Mouse (Mus musculus): ENCODE measurements around the gene Ces2a. TPM values are rescaled to one million over a fixed set of nuclear protein-coding genes. Genes with fewer than 3 reads are reported as not detected.

Gene Ces2a
- polyA plus RNA-seq (2016; fragmentation: Nextera tagmentation; extraction: Ambion mirVana) = not detected in 2 replicates

GRCm38 (mm10) chr8:104733753-104734152 is at the start of gene Ces2a:
Ces2a (plus strand) TSS chr8:104734003.
- no peaks in the 10 kb centered on the region for H3K9me3 ChIP-seq
- DNase-seq (ENCODE audit: low spot score) = no peak
- H3K4me3 ChIP-seq = no peak within 1 kb of the TSS
- H3K27ac ChIP-seq = no peak within 1 kb of the TSS
- no peaks in the 10 kb centered on the region for H3K27me3 ChIP-seq (ENCODE audit: insufficient read depth, poor library complexity, severe bottlenecking)
- 73% methylated on average over 1 of the region's 1 CpGs for WGBS
- H3K4me1 ChIP-seq = no peaks in the 10 kb centered on the region
- no peaks in the 10 kb centered on the region for H3K36me3 ChIP-seq

- Histone ChIP-seq H3K36me3 (no peaks in the 10 kb centered on the region), H3K27ac (no peak overlapping the region), H3K27me3 (ENCODE audit: insufficient read depth, poor library complexity, severe bottlenecking) (no peaks in the 10 kb centered on the region), H3K4me1 (no peaks in the 10 kb centered on the region), H3K9me3 (no peaks in the 10 kb centered on the region), H3K4me3 (no peak overlapping the region)
- WGBS = 41% methylated on average over 4 of the region's 4 CpGs
- no peak for DNase-seq (ENCODE audit: low spot score)
These were observed 45.4 kb upstream of the Ces2a start for GRCm38 (mm10) chr8:104688433-104688832.

GRCm38 (mm10) chr8:104698556-104698955 is 35.2 kb upstream of the Ces2a start:
- WGBS = 80% methylated on average over 2 of the region's 2 CpGs
- no peaks in the 10 kb centered on the region for H3K36me3 ChIP-seq
- H3K27ac ChIP-seq = no peak overlapping the region
- no peaks in the 10 kb centered on the region for H3K9me3 ChIP-seq
- no peaks in the 10 kb centered on the region for H3K4me1 ChIP-seq
- H3K4me3 ChIP-seq = no peak overlapping the region
- no peak for DNase-seq (ENCODE audit: low spot score)
- no peaks in the 10 kb centered on the region for H3K27me3 ChIP-seq (ENCODE audit: insufficient read depth, poor library complexity, severe bottlenecking)

GRCm38 (mm10) chr8:104701900-104702299 is 31.9 kb upstream of the Ces2a start:
- Histone ChIP-seq H3K9me3 (no peaks in the 10 kb centered on the region), H3K27ac (no peak overlapping the region), H3K27me3 (ENCODE audit: insufficient read depth, poor library complexity, severe bottlenecking) (no peaks in the 10 kb centered on the region), H3K4me3 (no peak overlapping the region), H3K4me1 (no peaks in the 10 kb centered on the region), H3K36me3 (no peaks in the 10 kb centered on the region)
- WGBS = 76% methylated on average over 2 of the region's 2 CpGs
- DNase-seq (ENCODE audit: low spot score) = no peak

- Histone ChIP-seq H3K36me3 (no peaks in the 10 kb centered on the region), H3K4me3 (no peak overlapping the region), H3K27me3 (ENCODE audit: insufficient read depth, poor library complexity, severe bottlenecking) (no peaks in the 10 kb centered on the region), H3K9me3 (no peaks in the 10 kb centered on the region), H3K27ac (no peak overlapping the region), H3K4me1 (no peaks in the 10 kb centered on the region)
- whole genome bisulfite sequencing = 78% methylated on average over 8 of the region's 8 CpGs
- no peak for DNase-seq (ENCODE audit: low spot score)
These were observed 12.6 kb upstream of the Ces2a start for GRCm38 (mm10) chr8:104721166-104721565.

DNA sequence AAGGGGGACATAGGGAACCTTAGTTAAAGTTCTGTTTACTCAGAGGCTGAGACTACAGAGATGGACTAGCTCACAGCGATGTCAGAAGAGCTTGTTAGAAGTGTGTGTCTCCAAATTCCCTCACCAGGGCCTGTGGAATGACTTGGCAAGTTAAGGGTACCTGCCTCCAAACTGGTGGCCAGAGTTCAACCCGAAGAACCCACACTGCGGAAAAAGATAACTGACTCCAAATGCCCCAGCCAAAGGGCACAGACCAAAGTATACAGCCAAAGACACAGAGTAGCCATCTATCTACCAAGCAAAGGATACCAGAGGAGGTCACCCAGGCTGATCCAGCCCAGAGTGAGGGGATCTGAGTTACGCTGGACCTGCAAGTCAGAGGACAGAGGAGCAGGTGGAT is 2.4 kb upstream of the Ces2a start:
- Histone ChIP-seq H3K9me3 (no peaks in the 10 kb centered on the region), H3K4me3 (no peak overlapping the region), H3K4me1 (no peaks in the 10 kb centered on the region), H3K27ac (no peak overlapping the region), H3K36me3 (no peaks in the 10 kb centered on the region), H3K27me3 (ENCODE audit: insufficient read depth, poor library complexity, severe bottlenecking) (no peaks in the 10 kb centered on the region)
- no peak for DNase-seq (ENCODE audit: low spot score)
- 81% methylated on average over 4 of the region's 4 CpGs for WGBS

DNA sequence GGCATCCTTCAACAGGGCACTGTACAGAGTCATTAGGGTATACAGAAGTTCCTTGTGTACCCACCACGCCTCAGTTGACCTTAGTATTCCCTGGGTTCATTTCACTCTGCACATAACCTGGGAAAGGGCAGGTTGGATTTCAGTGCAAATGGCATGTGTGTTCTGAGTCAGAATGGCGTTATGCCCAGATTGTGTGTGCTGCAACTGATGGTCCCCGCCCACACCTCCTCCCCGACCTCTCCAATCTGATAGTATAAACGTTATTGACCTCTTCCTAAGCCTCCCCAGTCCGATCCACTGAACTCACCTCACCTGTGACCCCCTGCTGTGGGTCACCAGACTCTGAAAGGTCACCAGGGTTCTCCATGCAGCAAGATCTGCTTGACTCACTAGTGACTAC is 1.8 kb upstream of the Ces2a start:
- no peaks in the 10 kb centered on the region for H3K27me3 ChIP-seq (ENCODE audit: insufficient read depth, poor library complexity, severe bottlenecking)
- no peak for DNase-seq (ENCODE audit: low spot score)
- 66% methylated on average over 6 of the region's 6 CpGs for WGBS
- no peaks in the 10 kb centered on the region for H3K4me1 ChIP-seq
- no peak overlapping the region for H3K4me3 ChIP-seq
- H3K36me3 ChIP-seq = no peaks in the 10 kb centered on the region
- H3K9me3 ChIP-seq = no peaks in the 10 kb centered on the region
- H3K27ac ChIP-seq = no peak overlapping the region

- Histone ChIP-seq H3K27ac (no peak overlapping the region), H3K36me3 (no peaks in the 10 kb centered on the region), H3K9me3 (no peaks in the 10 kb centered on the region), H3K4me1 (no peaks in the 10 kb centered on the region), H3K4me3 (no peak overlapping the region), H3K27me3 (ENCODE audit: insufficient read depth, poor library complexity, severe bottlenecking) (no peaks in the 10 kb centered on the region)
- peak; percentile 25 for DNase-seq (ENCODE audit: low spot score)
- WGBS = 85% methylated on average over 1 of the region's 1 CpGs
These were observed 8.2 kb downstream of the Ces2a start for GRCm38 (mm10) chr8:104742039-104742438.

DNA sequence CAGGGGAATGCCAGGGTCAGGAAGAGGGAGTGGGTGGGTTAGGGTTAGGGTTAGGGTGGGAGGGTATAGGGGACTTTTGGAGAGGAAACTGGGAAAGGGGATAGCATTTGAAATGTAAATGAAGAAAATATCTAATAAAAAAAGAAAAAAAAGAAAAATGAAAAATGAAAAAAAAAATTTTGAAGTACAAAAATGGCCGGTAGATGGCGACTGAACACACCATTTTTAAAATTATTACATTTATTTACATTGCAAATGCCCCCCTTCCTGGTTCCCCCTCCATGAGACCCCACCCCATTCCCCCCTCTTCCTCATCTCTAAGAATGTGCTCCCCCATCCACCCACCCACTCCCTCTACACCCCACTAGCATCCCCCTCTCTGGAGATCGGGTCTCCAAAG is 9.6 kb downstream of the Ces2a start:
- no peaks in the 10 kb centered on the region for H3K36me3 ChIP-seq
- no peak overlapping the region for H3K27ac ChIP-seq
- H3K27me3 ChIP-seq (ENCODE audit: insufficient read depth, poor library complexity, severe bottlenecking) = no peaks in the 10 kb centered on the region
- H3K4me3 ChIP-seq = no peak overlapping the region
- H3K9me3 ChIP-seq = no peaks in the 10 kb centered on the region
- H3K4me1 ChIP-seq = no peaks in the 10 kb centered on the region
- no peak for DNase-seq (ENCODE audit: low spot score)
- whole genome bisulfite sequencing = 74% methylated on average over 3 of the region's 3 CpGs

- Histone ChIP-seq H3K4me3 (no peak overlapping the region), H3K36me3 (no peaks in the 10 kb centered on the region), H3K27me3 (ENCODE audit: insufficient read depth, poor library complexity, severe bottlenecking) (no peaks in the 10 kb centered on the region), H3K27ac (no peak overlapping the region), H3K4me1 (no peaks in the 10 kb centered on the region), H3K9me3 (no peaks in the 10 kb centered on the region; the same call in 1 of the 2 replicates)
- WGBS = 67% methylated on average over 1 of the region's 1 CpGs
- no peak for DNase-seq (ENCODE audit: low spot score)
These were observed 19.0 kb downstream of the Ces2a start for GRCm38 (mm10) chr8:104752818-104753217.

DNA sequence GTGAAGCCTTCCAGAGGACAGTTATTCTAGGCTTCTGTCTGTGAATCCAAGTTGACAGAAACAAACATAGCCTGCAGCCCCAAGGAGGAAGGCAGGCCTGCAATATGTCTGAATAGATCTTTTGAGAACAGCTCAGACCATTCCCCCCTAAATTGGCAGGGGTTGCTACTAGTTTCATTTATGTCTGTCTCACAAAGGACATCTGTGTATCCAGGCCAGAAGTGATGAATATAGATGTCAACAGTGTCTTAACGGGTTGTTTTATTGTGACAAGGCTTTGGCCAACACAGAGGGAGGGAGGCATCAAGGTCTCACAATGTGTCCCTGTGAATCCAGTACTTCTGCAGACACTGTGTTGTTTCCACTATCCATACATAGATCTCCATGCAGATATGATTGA is 23.8 kb downstream of the Ces2a start:
- no peaks in the 10 kb centered on the region for H3K27me3 ChIP-seq (ENCODE audit: insufficient read depth, poor library complexity, severe bottlenecking)
- 59% methylated on average over 1 of the region's 1 CpGs for WGBS
- no peak overlapping the region for H3K27ac ChIP-seq

DNA sequence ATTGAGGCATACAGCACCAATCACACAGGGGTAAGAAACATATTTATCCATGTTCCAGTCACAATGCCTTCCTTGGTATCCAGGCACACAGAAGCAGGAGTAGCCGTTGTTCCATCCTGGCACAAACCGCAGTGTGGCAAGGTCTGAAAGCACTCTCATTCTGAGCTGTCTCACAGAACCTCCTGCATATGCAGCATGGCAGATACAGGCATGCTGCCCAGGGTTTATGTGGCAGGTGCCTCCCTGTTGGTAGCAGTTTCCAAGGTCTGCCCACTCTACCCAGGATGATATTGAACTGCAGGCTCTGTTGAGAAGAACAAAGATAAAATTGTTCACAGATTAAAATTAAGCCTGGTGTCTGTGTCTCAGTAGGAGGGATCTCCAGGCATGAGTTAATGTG is 24.4 kb downstream of the Ces2a start:
- 89% methylated on average over 2 of the region's 2 CpGs for WGBS
- Histone ChIP-seq H3K9me3 (no peaks in the 10 kb centered on the region), H3K4me1 (no peaks in the 10 kb centered on the region), H3K27me3 (ENCODE audit: insufficient read depth, poor library complexity, severe bottlenecking) (no peaks in the 10 kb centered on the region), H3K36me3 (no peaks in the 10 kb centered on the region), H3K27ac (no peak overlapping the region), H3K4me3 (no peak overlapping the region)
- no peak for DNase-seq (ENCODE audit: low spot score)

More for the DNA sequence above, 23.8 kb downstream of the Ces2a start:
- Histone ChIP-seq H3K4me3 (no peak overlapping the region), H3K9me3 (no peaks in the 10 kb centered on the region), H3K4me1 (no peaks in the 10 kb centered on the region), H3K36me3 (no peaks in the 10 kb centered on the region)
- no peak for DNase-seq (ENCODE audit: low spot score)

GRCm38 (mm10) chr8:104761126-104761525 is 27.3 kb downstream of the Ces2a start:
- Histone ChIP-seq H3K27me3 (ENCODE audit: insufficient read depth, poor library complexity, severe bottlenecking) (no peaks in the 10 kb centered on the region), H3K9me3 (no peaks in the 10 kb centered on the region), H3K4me3 (no peak overlapping the region), H3K27ac (no peak overlapping the region), H3K36me3 (no peaks in the 10 kb centered on the region), H3K4me1 (no peaks in the 10 kb centered on the region)
- no peak for DNase-seq (ENCODE audit: low spot score)
- WGBS = 86% methylated on average over 4 of the region's 4 CpGs

GRCm38 (mm10) chr8:104766485-104766884 is 32.7 kb downstream of the Ces2a start:
- H3K4me1 ChIP-seq = no peaks in the 10 kb centered on the region
- peaks cover 3% of the 10 kb centered on the region; the same call in 1 of the 2 replicates for H3K9me3 ChIP-seq
- H3K27ac ChIP-seq = no peak overlapping the region
- H3K27me3 ChIP-seq (ENCODE audit: insufficient read depth, poor library complexity, severe bottlenecking) = no peaks in the 10 kb centered on the region
- no peak for DNase-seq (ENCODE audit: low spot score)
- no peak overlapping the region for H3K4me3 ChIP-seq
- no peaks in the 10 kb centered on the region for H3K36me3 ChIP-seq
- 65% methylated on average over 4 of the region's 4 CpGs for WGBS

All from heart, embryonic 10.5 days (tissue).